Mouse (Mus musculus) MEL (cell line): ENCODE measurements around the gene Fat3.

ENCODE experiments used
- GABPA ChIP-seq: IDR thresholded peaks from 2 replicates; pipeline ENCODE4 v1.6.1; 2012; ENCODE audit warnings: low read depth, mild to moderate bottlenecking, inconsistent platforms, low read length, improper control_type of control experiment, moderate library complexity
- POLR2A ChIP-seq, 2 experiments: IDR thresholded peaks; 2 replicates each; pipeline ENCODE4 v1.6.1; 2011 to 2012; ENCODE audit warnings: low read length in 2 of 2, mild to moderate bottlenecking in 2 of 2, control low read depth in 1 of 2, improper control_type of control experiment in 1 of 2, low read depth in 1 of 2, moderate library complexity in 1 of 2; ENCODE audit not compliant: control insufficient read depth in 1 of 2, insufficient read depth in 1 of 2, poor library complexity in 1 of 2
- USF1 ChIP-seq: IDR thresholded peaks from 2 replicates; pipeline ENCODE4 v1.6.1; 2014; ENCODE audit warnings: low read depth, mild to moderate bottlenecking, inconsistent platforms, low read length, improper control_type of control experiment, moderate library complexity
- ZC3H11A ChIP-seq: IDR thresholded peaks from 2 replicates; pipeline ENCODE4 v1.6.1; 2012; ENCODE audit warnings: low read depth, mild to moderate bottlenecking, inconsistent platforms, low read length, improper control_type of control experiment

DNA sequence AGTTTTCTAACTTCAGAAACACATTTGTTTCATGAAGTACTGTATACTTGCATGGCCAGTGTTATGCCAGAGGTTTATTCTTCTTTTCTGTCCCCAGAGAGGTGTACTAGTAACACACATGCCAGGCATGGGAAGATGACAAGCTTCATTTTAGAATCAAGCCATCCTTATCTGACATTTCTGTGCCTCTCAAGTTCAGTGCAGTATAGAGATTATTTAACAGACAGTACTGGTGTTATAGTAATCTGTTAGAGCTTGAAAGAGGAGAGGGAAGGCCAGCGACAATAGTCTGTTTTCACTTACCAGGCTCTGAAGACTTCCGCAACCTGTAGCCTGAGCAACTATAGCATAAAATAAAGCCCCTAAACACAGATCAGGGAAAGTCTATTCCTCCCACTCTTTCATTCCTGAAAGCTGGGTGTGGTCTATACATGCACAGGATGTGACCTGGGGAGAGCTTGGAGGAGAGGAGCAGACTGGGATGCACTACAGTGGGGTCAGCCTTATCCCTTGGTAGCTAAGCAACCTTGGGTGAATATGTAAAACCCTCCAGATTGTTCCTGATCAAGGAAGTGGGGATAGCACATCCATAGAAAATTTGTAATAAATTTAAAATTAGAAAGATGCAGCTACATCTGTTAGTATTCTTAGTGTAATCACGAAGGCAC, 557.5 kb downstream of the Fat3 start:
- TF ChIP-seq POLR2A (IDR thresholded peaks at IDR 0.05; ENCODE audit: control insufficient read depth in 1 of 2, insufficient read depth in 1 of 2, low read depth in 1 of 2, low read length in 2 of 2, poor library complexity in 1 of 2) (no peak), ZC3H11A (no peak), GABPA (no peak), USF1 (no peak)
